Mouse (Mus musculus): Measurements from ENCODE around the gene Dtd2. TPM values are rescaled to one million over a fixed set of nuclear protein-coding genes. Genes with fewer than 3 reads are reported as not detected.

The Dtd2 gene
- 20.3 and 20.7 TPM in 2 replicates for polyA plus RNA-seq (2016; fragmentation: Nextera tagmentation; extraction: Ambion mirVana)

GRCm38 (mm10) chr12:52005877-52006632, at the start of gene Dtd2:
Gene Dtd2 (minus strand): TSS chr12:52006501.
- Histone ChIP-seq H3K27me3 (ENCODE audit: insufficient read depth, poor library complexity, severe bottlenecking) (no peaks in the 10 kb centered on the region), H3K4me1 (no peaks in the 10 kb centered on the region), H3K27ac (peak within 1 kb of the TSS; percentile 89), H3K9me3 (no peaks in the 10 kb centered on the region), H3K36me3 (peaks cover 6% of the 10 kb centered on the region; the same call in 1 of the 2 replicates), H3K4me3 (peak within 1 kb of the TSS; percentile 78)
- 3% methylated on average over 46 of the region's 46 CpGs for WGBS
- DNase-seq (ENCODE audit: low spot score) = peak; percentile 96

- DNase-seq (ENCODE audit: low spot score) = no peak
- Histone ChIP-seq H3K27me3 (ENCODE audit: insufficient read depth, poor library complexity, severe bottlenecking) (no peaks in the 10 kb centered on the region), H3K4me3 (no peak overlapping the region), H3K36me3 (no peaks in the 10 kb centered on the region), H3K27ac (no peak overlapping the region), H3K9me3 (no peaks in the 10 kb centered on the region), H3K4me1 (no peaks in the 10 kb centered on the region)
- 84% methylated on average over 2 of the region's 2 CpGs for WGBS
These were observed 43.0 kb upstream of the Dtd2 start for GRCm38 (mm10) chr12:52049324-52049723.

GRCm38 (mm10) chr12:52046371-52046770, 40.1 kb upstream of the Dtd2 start:
- no peak overlapping the region for H3K4me3 ChIP-seq
- no peaks in the 10 kb centered on the region for H3K4me1 ChIP-seq
- H3K27ac ChIP-seq = no peak overlapping the region
- no peaks in the 10 kb centered on the region for H3K9me3 ChIP-seq
- no peak for DNase-seq (ENCODE audit: low spot score)
- H3K27me3 ChIP-seq (ENCODE audit: insufficient read depth, poor library complexity, severe bottlenecking) = no peaks in the 10 kb centered on the region
- WGBS = 60% methylated on average over 4 of the region's 4 CpGs
- no peaks in the 10 kb centered on the region for H3K36me3 ChIP-seq

- no peak overlapping the region for H3K27ac ChIP-seq
- no peaks in the 10 kb centered on the region for H3K9me3 ChIP-seq
- DNase-seq (ENCODE audit: low spot score) = no peak
- no peak overlapping the region for H3K4me3 ChIP-seq
- H3K36me3 ChIP-seq = no peaks in the 10 kb centered on the region
- H3K27me3 ChIP-seq (ENCODE audit: insufficient read depth, poor library complexity, severe bottlenecking) = no peaks in the 10 kb centered on the region
- H3K4me1 ChIP-seq = no peaks in the 10 kb centered on the region
- 66% methylated on average over 10 of the region's 10 CpGs for WGBS
These were observed 36.6 kb upstream of the Dtd2 start for GRCm38 (mm10) chr12:52042818-52043336.

GRCm38 (mm10) chr12:52038352-52038751, 32.1 kb upstream of the Dtd2 start:
- no peaks in the 10 kb centered on the region for H3K9me3 ChIP-seq
- no peak for DNase-seq (ENCODE audit: low spot score)
- no peak overlapping the region for H3K27ac ChIP-seq
- no peaks in the 10 kb centered on the region for H3K27me3 ChIP-seq (ENCODE audit: insufficient read depth, poor library complexity, severe bottlenecking)
- no peaks in the 10 kb centered on the region for H3K36me3 ChIP-seq
- H3K4me1 ChIP-seq = no peaks in the 10 kb centered on the region
- 73% methylated on average over 3 of the region's 3 CpGs for WGBS
- no peak overlapping the region for H3K4me3 ChIP-seq

GRCm38 (mm10) chr12:52034956-52035355, 28.7 kb upstream of the Dtd2 start:
- H3K36me3 ChIP-seq = no peaks in the 10 kb centered on the region

GRCm38 (mm10) chr12:52032276-52032675, 26.0 kb upstream of the Dtd2 start:
- H3K27ac ChIP-seq = no peak overlapping the region
- 86% methylated on average over 6 of the region's 6 CpGs for WGBS
- H3K4me1 ChIP-seq = no peaks in the 10 kb centered on the region
- H3K9me3 ChIP-seq = no peaks in the 10 kb centered on the region
- H3K36me3 ChIP-seq = no peaks in the 10 kb centered on the region
- no peak for DNase-seq (ENCODE audit: low spot score)
- no peak overlapping the region for H3K4me3 ChIP-seq
- no peaks in the 10 kb centered on the region for H3K27me3 ChIP-seq (ENCODE audit: insufficient read depth, poor library complexity, severe bottlenecking)

More at GRCm38 (mm10) chr12:52034956-52035355, 28.7 kb upstream of the Dtd2 start:
- Histone ChIP-seq H3K4me1 (no peaks in the 10 kb centered on the region), H3K4me3 (no peak overlapping the region), H3K27ac (no peak overlapping the region), H3K27me3 (ENCODE audit: insufficient read depth, poor library complexity, severe bottlenecking) (no peaks in the 10 kb centered on the region), H3K9me3 (no peaks in the 10 kb centered on the region)
- no peak for DNase-seq (ENCODE audit: low spot score)
- 82% methylated on average over 3 of the region's 3 CpGs for WGBS

GRCm38 (mm10) chr12:52027963-52028362, 21.7 kb upstream of the Dtd2 start, which contains the start of gene Gpr33:
Gene Gpr33 (minus strand): TSS chr12:52028063.
- DNase-seq (ENCODE audit: low spot score) = no peak
- H3K36me3 ChIP-seq = no peaks in the 10 kb centered on the region
- H3K27me3 ChIP-seq (ENCODE audit: insufficient read depth, poor library complexity, severe bottlenecking) = no peaks in the 10 kb centered on the region
- no peaks in the 10 kb centered on the region for H3K9me3 ChIP-seq
- 91% methylated on average over 3 of the region's 3 CpGs for WGBS
- no peaks in the 10 kb centered on the region for H3K4me1 ChIP-seq
- H3K4me3 ChIP-seq = no peak within 1 kb of the TSS
- no peak within 1 kb of the TSS for H3K27ac ChIP-seq

- Histone ChIP-seq H3K4me3 (no peak overlapping the region), H3K27ac (no peak overlapping the region), H3K4me1 (no peaks in the 10 kb centered on the region; the same call in 1 of the 2 replicates), H3K27me3 (ENCODE audit: insufficient read depth, poor library complexity, severe bottlenecking) (no peaks in the 10 kb centered on the region), H3K9me3 (no peaks in the 10 kb centered on the region), H3K36me3 (no peaks in the 10 kb centered on the region)
- no peak for DNase-seq (ENCODE audit: low spot score)
- WGBS = 85% methylated on average over 7 of the region's 7 CpGs
These were observed 8.3 kb upstream of the Dtd2 start for GRCm38 (mm10) chr12:52014494-52015029.

- Histone ChIP-seq H3K9me3 (no peaks in the 10 kb centered on the region), H3K36me3 (no peaks in the 10 kb centered on the region), H3K27ac (no peak overlapping the region), H3K27me3 (ENCODE audit: insufficient read depth, poor library complexity, severe bottlenecking) (no peaks in the 10 kb centered on the region), H3K4me3 (no peak overlapping the region), H3K4me1 (no peaks in the 10 kb centered on the region; the same call in 1 of the 2 replicates)
- DNase-seq (ENCODE audit: low spot score) = no peak
- WGBS = 83% methylated on average over 11 of the region's 11 CpGs
These were observed 7.7 kb upstream of the Dtd2 start for GRCm38 (mm10) chr12:52014044-52014443.

GRCm38 (mm10) chr12:52013274-52013673, 7.0 kb upstream of the Dtd2 start:
- H3K4me1 ChIP-seq = no peaks in the 10 kb centered on the region; the same call in 1 of the 2 replicates
- no peak for DNase-seq (ENCODE audit: low spot score)
- H3K27me3 ChIP-seq (ENCODE audit: insufficient read depth, poor library complexity, severe bottlenecking) = no peaks in the 10 kb centered on the region
- H3K36me3 ChIP-seq = no peaks in the 10 kb centered on the region
- no peaks in the 10 kb centered on the region for H3K9me3 ChIP-seq
- no peak overlapping the region for H3K27ac ChIP-seq
- H3K4me3 ChIP-seq = no peak overlapping the region
- WGBS = 52% methylated on average over 9 of the region's 9 CpGs

GRCm38 (mm10) chr12:52012159-52012558, 5.9 kb upstream of the Dtd2 start:
- no peaks in the 10 kb centered on the region for H3K9me3 ChIP-seq
- no peaks in the 10 kb centered on the region for H3K36me3 ChIP-seq
- DNase-seq (ENCODE audit: low spot score) = no peak
- 48% methylated on average over 8 of the region's 8 CpGs for WGBS
- H3K4me3 ChIP-seq = no peak overlapping the region
- H3K4me1 ChIP-seq = no peaks in the 10 kb centered on the region; the same call in 1 of the 2 replicates
- no peaks in the 10 kb centered on the region for H3K27me3 ChIP-seq (ENCODE audit: insufficient read depth, poor library complexity, severe bottlenecking)
- no peak overlapping the region for H3K27ac ChIP-seq

GRCm38 (mm10) chr12:52010630-52010961, 4.3 kb upstream of the Dtd2 start:
- Histone ChIP-seq H3K4me3 (no peak overlapping the region), H3K4me1 (no peaks in the 10 kb centered on the region; the same call in 1 of the 2 replicates), H3K27ac (no peak overlapping the region), H3K27me3 (ENCODE audit: insufficient read depth, poor library complexity, severe bottlenecking) (no peaks in the 10 kb centered on the region), H3K9me3 (no peaks in the 10 kb centered on the region), H3K36me3 (no peaks in the 10 kb centered on the region)
- 61% methylated on average over 2 of the region's 2 CpGs for WGBS
- no peak for DNase-seq (ENCODE audit: low spot score)
